Mouse (Mus musculus): Measurements from ENCODE around the gene Spib.

Spib gene

GRCm38 (mm10) chr7:44531946-44532732 lies at the start of gene Spib:
Spib (minus strand) TSS chr7:44532071.
- DNase-seq = no peak

DNA sequence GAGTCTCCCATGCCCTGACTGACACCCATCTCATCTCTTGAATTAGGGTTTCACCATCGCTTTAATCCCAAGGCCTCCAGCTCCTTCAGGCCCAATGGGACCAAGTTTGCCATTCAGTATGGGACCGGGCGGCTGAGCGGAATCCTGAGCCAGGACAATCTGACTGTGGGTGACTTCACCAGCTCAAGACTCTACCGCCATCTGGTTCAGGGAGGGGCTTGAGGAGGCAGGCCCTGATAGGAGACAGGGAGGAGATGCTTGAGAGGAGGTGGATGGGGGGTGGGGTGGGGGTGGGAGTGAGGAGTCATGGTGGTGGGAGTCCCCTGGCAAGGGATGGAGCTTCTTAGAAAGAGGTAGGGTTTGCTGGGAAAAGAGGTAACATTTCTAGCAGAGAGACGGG lies 49.8 kb upstream of the Spib start:
- no peak for DNase-seq

DNA sequence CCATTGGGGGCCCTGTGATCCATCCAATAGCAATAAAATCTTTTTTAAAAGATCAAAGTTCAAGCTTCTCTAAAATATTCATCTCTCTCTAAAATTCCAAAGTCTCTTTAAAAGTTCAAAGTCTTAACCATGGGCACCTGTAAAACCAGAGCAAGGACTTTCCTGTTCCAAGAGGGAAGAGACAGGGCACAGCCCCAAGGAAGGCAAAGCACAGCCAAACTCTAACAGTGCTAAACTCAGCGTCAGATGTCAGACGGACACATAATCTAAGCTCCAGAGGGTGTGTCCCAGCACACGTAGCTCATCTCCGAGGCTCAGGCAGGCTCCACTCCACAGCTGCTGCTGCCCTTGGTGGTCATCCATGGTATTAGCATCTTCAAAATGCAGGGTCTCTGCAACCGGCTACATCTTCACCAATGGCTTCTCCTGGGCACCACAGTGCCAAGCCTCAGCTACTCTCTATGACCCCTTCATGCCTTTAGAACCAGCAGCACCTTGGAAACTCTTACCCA lies 44.5 kb upstream of the Spib start:
- no peak for DNase-seq

DNA sequence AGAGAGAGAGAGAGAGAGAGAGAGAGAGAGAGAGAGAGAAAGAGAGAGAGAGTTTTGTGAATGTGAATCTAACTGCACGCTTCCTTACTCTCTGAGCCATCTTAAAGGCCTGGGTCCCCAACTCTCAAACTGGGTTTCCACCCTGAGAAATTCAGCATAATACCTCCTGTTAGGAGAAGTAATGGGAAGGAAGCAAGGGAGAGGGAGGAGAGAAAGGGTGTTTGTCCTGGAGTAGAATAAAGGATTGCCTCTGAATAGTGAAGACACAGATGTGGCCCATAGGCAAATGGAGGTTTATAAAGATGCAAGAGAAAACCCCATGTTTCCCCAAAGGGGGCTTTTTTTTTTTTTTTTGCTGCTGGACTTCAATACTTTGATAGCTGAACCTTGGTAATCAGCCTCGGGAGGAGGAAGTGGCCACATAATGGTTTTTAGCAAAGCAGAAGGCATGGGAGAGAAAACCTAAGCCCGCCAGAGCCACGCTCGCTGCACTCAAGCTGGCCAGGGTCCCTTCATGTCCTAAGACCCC lies 41.1 kb upstream of the Spib start:
- DNase-seq = no peak

DNA sequence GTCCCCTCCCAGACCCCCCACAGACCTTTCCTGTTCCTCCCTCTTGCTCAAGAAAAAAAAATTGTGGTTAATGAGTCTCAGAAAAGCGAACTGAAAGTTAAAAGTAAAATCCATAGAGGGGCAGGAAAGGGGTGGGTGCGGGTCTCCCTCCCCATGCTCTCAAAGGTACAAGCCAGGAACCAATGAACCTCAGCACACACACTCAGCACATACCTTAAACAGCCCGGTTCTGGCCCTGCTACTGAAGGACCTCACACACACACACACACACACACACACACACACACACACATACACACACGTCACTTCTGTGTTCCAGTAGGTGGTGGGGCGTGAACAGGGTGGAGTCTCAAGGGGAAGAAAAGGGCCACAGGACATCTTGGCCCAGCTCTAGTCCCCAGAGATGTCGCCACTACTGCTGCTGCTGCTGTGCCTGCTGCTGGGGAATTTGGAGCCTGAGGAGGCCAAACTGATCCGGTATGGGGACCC lies 40.4 kb upstream of the Spib start, which contains the start of gene Napsa:
Napsa (plus strand) TSS at position 168 of the 489 bp plus-strand sequence.
- peak; percentile 79 to 81 for DNase-seq

GRCm38 (mm10) chr7:44571811-44572210 lies 39.9 kb upstream of the Spib start:
- no peak for DNase-seq

- no peak for DNase-seq
Measured at GRCm38 (mm10) chr7:44570989-44571388, 39.1 kb upstream of the Spib start.

GRCm38 (mm10) chr7:44568803-44569202 lies 36.9 kb upstream of the Spib start:
- DNase-seq = no peak

DNA sequence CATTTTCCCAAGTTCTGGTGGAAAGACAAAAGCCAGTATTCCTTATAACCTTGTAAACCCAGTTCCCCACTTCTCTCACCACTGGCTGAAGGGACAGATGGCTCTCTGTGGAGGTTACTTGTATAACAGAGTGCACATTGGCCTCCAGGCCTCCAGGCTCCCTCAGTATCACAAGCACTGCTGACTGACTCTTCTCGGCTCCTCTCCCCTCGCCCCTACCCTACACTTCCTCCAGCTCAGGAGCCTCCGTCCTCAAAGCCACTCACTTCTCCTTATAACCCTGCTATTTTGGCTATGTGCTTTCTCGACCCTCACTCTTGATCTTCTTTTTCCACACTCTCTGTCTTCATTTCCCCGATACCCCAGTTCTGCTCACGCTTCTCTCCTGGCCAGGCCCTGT lies 33.5 kb upstream of the Spib start:
- DNase-seq = no peak

DNA sequence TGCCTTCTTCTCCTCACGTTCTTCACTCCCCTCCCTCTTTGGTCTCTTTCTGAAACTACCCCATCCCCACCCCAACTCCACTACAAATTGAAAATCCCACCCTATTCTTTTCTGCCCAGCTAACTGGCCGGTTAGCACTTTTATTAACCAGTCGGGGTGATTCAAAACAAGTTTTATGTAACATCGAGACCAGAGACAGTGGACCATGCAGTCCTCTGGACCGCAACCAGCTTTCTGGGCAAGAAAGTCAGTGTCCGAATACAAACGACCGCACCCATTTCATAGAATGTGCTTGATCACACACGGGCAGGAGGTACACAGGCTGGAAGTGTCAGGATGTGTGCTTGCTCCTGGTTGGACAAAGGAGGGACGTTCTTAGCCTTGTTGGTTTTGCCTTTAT lies 32.6 kb upstream of the Spib start:
- DNase-seq = no peak

GRCm38 (mm10) chr7:44563284-44563683 lies 31.4 kb upstream of the Spib start:
- DNase-seq = peak; percentile 60 to 63

DNA sequence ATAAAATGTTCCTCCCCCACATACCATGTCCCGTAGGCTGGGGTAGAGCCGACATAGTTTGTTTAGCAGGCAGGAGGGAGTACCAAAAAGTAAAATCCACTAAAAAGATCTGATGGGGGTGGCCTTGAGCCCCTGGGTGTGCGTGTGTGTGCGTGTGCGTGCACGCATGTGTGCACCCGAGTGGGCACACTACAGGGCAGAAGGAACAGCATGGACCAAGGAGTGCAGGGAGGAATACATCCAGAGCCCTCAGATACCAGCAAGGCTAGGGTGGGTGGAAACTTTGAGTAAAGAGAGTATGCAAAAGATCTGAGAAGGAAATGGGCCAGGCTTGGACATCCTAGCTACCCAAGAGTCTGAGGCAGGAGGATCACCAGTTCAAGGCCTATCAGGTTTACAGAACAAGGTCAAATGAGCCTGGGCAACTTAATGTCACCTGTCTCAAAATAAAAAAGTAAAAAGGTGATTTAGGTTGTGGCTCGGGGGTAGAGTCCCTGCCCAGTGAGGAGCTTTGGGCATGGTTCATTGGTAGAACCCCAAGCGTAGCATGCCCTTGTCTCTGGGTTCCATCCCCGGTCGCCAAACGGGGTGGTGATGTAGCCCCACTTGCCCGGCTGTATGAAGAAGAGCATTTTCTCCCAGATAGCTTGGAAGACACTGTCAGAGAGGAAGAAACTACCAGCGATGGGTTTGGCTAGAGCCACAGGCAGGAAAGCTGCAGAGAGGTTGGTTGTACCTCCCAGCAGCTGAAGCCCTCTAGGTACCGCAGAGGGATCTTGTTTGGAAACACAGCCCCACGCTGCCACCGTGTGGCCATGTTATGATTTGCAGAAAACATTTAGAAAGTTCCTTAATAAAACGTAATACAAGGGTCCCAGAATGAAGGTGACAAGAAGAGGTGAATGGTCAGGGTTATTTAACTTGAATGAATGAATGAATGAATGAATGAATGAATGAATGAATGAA lies 28.8 kb upstream of the Spib start:
- peak; percentile 70 to 79 for DNase-seq

DNA sequence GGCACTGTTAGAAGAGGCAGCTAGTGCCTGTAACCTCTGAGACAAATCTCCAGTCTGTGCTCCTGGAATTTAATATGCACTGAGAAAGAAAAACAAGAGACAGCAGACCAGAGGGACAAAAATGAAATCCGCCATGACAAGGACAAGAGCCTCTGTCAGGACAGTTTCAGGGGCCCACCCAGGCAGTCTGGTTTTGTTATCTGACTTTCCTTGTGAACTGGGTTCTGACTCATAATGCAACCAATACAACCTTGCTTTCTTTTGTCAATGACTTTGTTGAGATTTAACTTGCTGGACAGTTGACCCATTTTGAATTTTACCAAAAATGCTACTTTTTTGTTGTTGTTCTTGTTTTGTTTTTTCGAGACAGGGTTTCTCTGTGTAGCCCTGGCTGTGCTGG lies 25.8 kb upstream of the Spib start:
- no peak for DNase-seq

DNA sequence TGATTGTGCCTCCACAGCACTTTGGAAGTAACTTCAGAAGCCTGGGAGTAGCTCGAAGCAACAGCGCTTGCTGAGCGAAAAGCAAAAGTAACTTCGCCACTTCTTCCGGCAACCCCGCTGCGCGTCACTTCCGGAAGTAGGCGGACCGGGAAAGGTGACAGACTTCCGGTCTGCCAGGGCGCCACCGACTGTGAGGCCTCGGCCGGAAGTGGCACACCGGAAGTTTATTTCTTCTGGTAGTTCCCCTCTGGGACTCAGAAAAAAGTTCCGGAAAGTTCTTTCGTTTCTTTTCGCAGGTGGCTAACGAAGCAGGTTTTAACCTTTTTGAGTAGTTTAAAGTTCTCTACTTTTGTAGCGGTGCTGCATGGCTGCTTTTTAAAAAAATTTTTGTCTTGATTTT lies 22.0 kb upstream of the Spib start, which contains the start of gene Nr1h2:
Nr1h2 (minus strand) TSS at position 126 of the 400 bp plus-strand sequence.
- DNase-seq = peak; percentile 97 to 98

GRCm38 (mm10) chr7:44553196-44553764 lies 21.4 kb upstream of the Spib start:
- peak; percentile 71 to 77 for DNase-seq

DNA sequence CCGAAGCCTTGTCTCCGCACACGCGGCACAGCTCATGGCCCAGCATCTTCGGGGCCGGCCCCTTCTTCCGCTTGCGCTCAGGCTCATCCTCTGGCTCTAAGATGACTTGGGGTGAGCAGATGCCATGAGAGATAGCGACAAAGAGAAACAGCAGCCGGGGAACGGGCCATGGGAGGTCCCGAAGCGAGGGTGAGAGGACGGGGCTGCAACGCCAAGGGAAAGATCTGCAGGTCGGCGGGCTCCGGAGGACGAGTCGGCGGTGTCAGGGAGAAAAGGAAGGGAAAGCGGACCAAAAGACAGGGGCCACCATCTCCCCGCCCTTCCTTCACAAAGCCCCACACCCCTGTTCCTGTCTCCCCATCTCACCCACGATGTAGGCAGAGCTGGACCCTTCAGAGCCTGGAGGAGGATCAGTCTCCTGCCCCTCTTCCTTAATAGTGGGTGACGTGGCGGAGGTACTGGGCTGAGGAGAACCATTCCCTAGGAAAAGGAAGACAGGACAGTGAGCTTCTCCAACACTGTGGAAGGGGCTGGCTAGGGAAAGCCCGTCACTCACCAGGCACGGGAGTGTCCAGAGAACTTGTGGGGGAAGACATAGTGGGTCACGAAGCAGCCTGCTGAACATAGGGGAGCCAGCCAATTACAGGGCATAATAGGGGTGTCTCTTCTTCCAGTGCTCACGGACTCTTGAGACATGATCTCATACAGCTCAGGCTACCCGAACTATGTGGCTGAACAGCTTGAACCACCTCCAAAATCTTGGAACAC lies 20.5 kb upstream of the Spib start:
- DNase-seq = no peak

DNA sequence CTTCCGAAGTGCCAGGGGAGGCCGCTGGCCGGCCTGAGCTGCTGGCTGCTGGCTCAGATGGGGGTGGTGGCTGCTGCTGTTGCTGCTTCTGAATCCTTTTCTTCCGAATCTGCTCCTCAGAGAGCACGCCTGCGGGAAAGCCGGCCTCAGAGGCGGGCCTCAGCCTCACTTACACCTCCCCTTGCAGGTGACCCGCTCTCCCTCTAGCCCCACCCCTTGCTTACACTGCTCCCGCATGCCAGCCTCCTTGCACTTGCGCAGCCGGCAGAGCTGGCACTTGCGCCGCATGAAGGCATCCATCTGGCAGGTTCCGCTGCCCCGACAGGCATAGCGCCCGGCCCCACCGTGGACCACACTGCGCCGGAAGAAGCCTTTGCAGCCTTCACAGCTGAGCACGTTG lies 19.9 kb upstream of the Spib start:
- no peak for DNase-seq

- DNase-seq = no peak
Measured at GRCm38 (mm10) chr7:44551301-44551700, 19.4 kb upstream of the Spib start.

GRCm38 (mm10) chr7:44550409-44550678 lies 18.5 kb upstream of the Spib start:
- DNase-seq = no peak

- DNase-seq = no peak
Measured at GRCm38 (mm10) chr7:44549621-44550408, 17.9 kb upstream of the Spib start.

DNA sequence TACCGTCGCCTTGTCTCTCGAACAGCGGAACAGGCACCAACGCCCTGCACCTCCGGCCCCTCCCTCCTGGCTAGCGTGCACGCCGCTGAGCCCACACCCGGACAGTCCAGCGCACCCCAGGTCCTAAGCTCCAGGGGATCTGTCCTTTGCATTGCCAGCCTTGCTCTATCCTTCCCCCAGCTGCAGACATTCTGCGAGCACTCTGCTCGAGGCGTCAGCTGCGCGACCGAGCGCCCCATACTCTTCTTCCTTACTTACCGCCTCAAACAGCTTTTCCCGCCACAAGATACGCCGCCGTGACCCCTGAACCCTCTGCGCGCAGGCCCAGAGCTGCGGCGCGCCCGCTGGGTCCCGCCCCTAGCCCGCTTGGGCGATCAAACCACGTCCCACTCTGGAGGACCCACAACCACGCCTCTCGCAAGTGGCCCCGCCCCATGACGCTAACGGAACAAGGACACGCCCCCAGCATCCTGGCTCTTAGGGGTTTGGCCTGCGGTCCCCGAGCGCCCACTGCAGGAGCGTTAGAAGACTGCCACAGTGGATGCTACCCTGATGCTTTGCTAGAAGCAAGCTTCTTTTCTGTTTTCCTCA lies 16.7 kb upstream of the Spib start, which contains the start of gene Pold1:
Pold1 (minus strand) TSS at position 353 of the 591 bp plus-strand sequence.
- DNase-seq = peak; percentile 99 to 100

Measured in lung, adult 18-20 months (tissue).